Mouse (Mus musculus) small intestine, adult 2 months (tissue): Measurements from ENCODE around the gene Ube2l6.

Experiments used
- CTCF ChIP-seq: fragments of 200-500 bp; IDR thresholded peaks from 2 replicates; pipeline ENCODE4 v1.5.1; 2012; ENCODE audit warnings: low read depth, mild to moderate bottlenecking, control low read depth, inconsistent platforms, low read length, moderate library complexity, mixed read lengths; ENCODE audit not compliant: insufficient replicate concordance, insufficient read length; ENCODE audit errors: extremely low read depth
- POLR2A ChIP-seq: fragments of 200-500 bp; IDR thresholded peaks from 2 replicates; pipeline ENCODE4 v1.6.1; 2012; ENCODE audit warnings: low read depth, mild to moderate bottlenecking, control low read depth, inconsistent platforms, low read length, moderate library complexity

GRCm38 (mm10) chr2:84792516-84792915 is 6.1 kb upstream of the Ube2l6 start:
- TF ChIP-seq POLR2A (no peak), CTCF (no peak)
